Mouse (Mus musculus) intestine, embryonic 14.5 days (tissue): ENCODE measurements around the gene Ppp1r2. TPM values are rescaled to one million over a fixed set of nuclear protein-coding genes. Genes with fewer than 3 reads are reported as not detected.
A peak's percentile ranks its signal among the peaks of the same experiment; 100 is the strongest.
"Not testable (repeated sequence)": the region's sequence is repeated elsewhere in the genome, so short reads cannot be mapped to it uniquely, and the experiment has no call there.

Source experiments
- ATAC-seq: fragments of 200-750 bp; cut with Nextera tagmentation; replicated peaks from 2 replicates; pipeline ENCODE4 v1.8.0; 2017; ENCODE audit warnings: low read depth, moderate number of reproducible peaks, moderate TSS enrichment, moderate library complexity; ENCODE audit not compliant: low FRiP score, low TSS enrichment
- DNase-seq: peaks from one replicate; pipeline ENCODE4 v3.0.0-alpha.2; 2018; ENCODE audit warnings: low spot score
- H3K27ac ChIP-seq: fragments of 300-500 bp; sonication (generic); 2 replicates; pipeline ENCODE4 v1.5.1; 2014; ENCODE audit warnings: low read depth, mild to moderate bottlenecking, control low read depth
- H3K27me3 ChIP-seq: fragments of 300-500 bp; sonication (generic); replicated peaks from 2 replicates; pipeline ENCODE4 v1.6.1; 2014; ENCODE audit warnings: low read length, control low read depth; ENCODE audit not compliant: control insufficient read depth, insufficient read depth
- H3K36me3 ChIP-seq: fragments of 300-500 bp; sonication (generic); 2 replicates; pipeline ENCODE4 v1.6.1; 2014; ENCODE audit warnings: low read length, control low read depth; ENCODE audit not compliant: control insufficient read depth, insufficient read depth
- H3K4me1 ChIP-seq: fragments of 300-500 bp; sonication (generic); replicated peaks from 2 replicates; pipeline ENCODE4 v1.6.1; 2014; ENCODE audit warnings: low read length, control low read depth, mixed read lengths; ENCODE audit not compliant: control insufficient read depth, insufficient read depth
- H3K4me2 ChIP-seq: fragments of 300-500 bp; sonication (generic); 2 replicates; pipeline ENCODE4 v1.6.1; 2014; ENCODE audit warnings: low read length
- H3K4me3 ChIP-seq: fragments of 300-500 bp; sonication (generic); 2 replicates; pipeline ENCODE4 v1.5.1; 2014; ENCODE audit warnings: low read depth, low read length, control low read depth, mixed read lengths
- H3K9ac ChIP-seq: fragments of 300-500 bp; sonication (generic); 2 replicates; pipeline ENCODE4 v1.6.1; 2014; ENCODE audit warnings: mild to moderate bottlenecking, low read length
- H3K9me3 ChIP-seq: fragments of 300-500 bp; sonication (generic); 2 replicates; pipeline ENCODE4 v1.6.1; 2016; ENCODE audit warnings: low read length, control low read depth; ENCODE audit not compliant: control insufficient read depth
- WGBS: fragments of 180-500 bp; shearing (Covaris S2); extraction: QIAGEN DNeasy Blood & Tissue Kit; methylation state at CpG from one replicate; pipeline ENCODE4 v1.1.7; 2014; 5-methylcytosine and 5-hydroxymethylcytosine counted together
- polyA plus RNA-seq: library from polyadenylated mRNA; unstranded; fragments of >200 nt; fragmentation: Nextera tagmentation; extraction: Ambion mirVana; gene quantifications from 2 replicates; pipeline ENCODE4 v1.2.1, GENCODE M21; 2014

Ppp1r2 gene
- 85.2 and 85.9 TPM in 2 replicates for polyA plus RNA-seq

DNA sequence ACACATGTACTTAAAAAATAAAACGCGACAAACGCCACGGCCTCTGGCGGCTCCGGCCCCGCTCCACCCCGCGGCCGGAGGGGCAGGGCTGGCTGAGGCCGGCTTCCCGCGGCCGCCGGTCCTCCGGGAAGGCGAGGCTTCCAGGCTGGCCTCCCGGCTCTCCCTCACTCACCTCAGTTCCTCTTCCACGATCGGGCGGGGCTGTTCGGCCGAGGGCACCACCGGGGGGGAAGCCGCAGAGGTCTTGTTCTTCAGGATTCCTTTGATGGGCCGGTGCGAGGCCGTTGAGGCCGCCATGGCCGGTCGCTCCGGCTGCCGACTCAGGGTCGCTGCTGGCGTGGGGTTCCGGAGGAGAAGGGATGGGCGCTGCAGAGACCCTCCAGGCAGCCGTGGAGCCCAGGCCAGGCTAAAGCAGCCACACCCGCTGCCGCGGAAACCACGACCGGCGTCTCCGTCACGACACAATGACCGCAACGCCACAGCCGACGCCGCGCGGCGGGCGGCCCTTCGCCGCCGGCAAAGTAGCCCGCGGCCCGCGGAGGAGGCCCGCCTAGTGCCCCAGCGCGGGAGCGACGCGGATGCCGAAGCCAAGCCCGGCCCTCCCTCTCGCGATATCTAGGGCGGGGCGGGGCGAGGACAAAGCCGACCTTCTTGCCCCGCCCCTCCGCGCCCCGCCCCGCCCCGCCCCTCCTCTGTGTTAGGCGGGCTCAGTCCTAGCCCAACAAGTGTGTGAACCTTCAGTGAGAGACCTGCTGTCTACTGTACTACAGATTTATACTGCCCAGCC is at the start of gene Ppp1r2:
Gene Ppp1r2, minus strand, starts transcription at position 604 of the 787 bp plus-strand sequence.
- Histone ChIP-seq H3K4me1 (peaks cover 13% of the 10 kb centered on the region), H3K9ac (peak within 1 kb of the TSS; percentile 95), H3K9me3 (no peaks in the 10 kb centered on the region), H3K4me3 (peak within 1 kb of the TSS; percentile 77), H3K4me2 (peak within 1 kb of the TSS; percentile 95), H3K36me3 (no peaks in the 10 kb centered on the region), H3K27ac (peak within 1 kb of the TSS; percentile 90), H3K27me3 (no peaks in the 10 kb centered on the region)
- ATAC-seq (peak; percentile 96), DNase-seq (peak; percentile 94)
- WGBS, result under 1% methylated on average over 70 of the region's 83 CpGs

DNA sequence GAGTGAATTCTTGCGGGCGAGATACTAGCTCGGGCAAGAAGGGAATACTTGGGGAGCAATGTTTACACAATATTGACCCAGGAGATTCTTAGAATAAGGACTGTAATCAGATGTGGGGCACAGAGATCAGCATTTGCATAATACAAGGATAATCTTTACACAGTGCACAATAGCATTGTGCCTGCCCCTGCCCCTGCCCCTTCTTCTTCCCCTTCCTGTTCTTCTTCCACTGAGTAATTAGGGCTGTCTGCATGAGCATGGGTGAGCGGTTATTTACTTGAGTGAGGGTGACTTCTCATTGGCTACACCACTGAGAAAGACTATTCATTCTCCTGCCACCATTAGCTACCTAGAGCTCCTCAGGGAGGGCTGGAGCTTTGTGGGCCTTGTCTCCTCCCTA is 46.4 kb upstream of the Ppp1r2 start:
- H3K27ac ChIP-seq, result no peak overlapping the region
- no peaks in the 10 kb centered on the region; the same call in 1 of the 2 replicates for H3K4me1 ChIP-seq
- DNase-seq, result no peak
- WGBS, result 60% methylated on average over 4 of the region's 4 CpGs
- H3K9me3 ChIP-seq, result no peaks in the 10 kb centered on the region
- no peak overlapping the region for H3K9ac ChIP-seq
- no peaks in the 10 kb centered on the region for H3K27me3 ChIP-seq
- H3K36me3 ChIP-seq, result no peaks in the 10 kb centered on the region
- no peak overlapping the region for H3K4me3 ChIP-seq
- ATAC-seq, result no peak
- H3K4me2 ChIP-seq, result no peak overlapping the region

DNA sequence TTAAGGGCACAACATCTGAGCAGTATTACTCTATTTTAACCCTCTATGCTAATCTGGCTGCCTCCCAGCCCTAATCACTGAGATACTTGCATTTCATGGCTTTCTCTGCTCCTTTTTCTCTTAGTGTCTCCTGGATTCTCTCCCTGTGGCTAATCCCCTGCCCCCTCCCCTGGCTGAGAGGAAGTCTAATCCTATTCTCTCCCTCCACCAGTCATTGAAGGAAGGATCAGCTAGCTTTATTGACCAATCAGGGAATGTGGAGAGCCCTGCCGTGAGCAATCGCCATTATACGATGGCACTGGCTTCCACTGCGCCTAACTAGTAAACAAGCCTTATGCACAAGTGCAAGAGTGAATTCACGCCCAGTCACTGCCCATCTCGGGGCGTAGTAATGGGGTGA is 45.9 kb upstream of the Ppp1r2 start:
- no peaks in the 10 kb centered on the region for H3K36me3 ChIP-seq
- no peak overlapping the region for H3K9ac ChIP-seq
- no peaks in the 10 kb centered on the region for H3K4me1 ChIP-seq
- no peaks in the 10 kb centered on the region for H3K27me3 ChIP-seq
- no peak overlapping the region for H3K4me2 ChIP-seq
- no peak for ATAC-seq
- H3K9me3 ChIP-seq, result no peaks in the 10 kb centered on the region
- 81% methylated on average over 7 of the region's 7 CpGs for WGBS
- DNase-seq, result no peak
- no peak overlapping the region for H3K27ac ChIP-seq
- H3K4me3 ChIP-seq, result no peak overlapping the region

DNA sequence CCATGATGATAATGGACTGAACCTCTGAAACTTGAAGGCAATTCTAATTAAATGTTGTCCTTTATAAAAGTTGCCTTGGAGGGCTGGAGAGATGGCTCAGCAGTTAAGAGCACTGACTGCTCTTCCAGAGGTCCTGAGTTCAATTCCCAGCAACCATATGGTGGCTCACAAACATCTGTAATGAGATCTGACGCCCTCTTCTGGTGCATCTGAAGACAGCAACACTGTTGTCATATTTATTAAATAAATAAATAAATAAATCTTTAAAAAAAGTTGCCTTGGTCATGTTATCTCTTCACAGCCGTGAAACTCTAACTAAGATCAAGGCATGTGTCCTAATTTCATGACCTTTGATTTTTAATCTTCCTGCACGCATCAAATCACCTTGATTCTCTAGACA is 44.6 kb upstream of the Ppp1r2 start:
- not testable (repeated sequence) for DNase-seq, H3K27me3 ChIP-seq, H3K4me3 ChIP-seq, H3K9me3 ChIP-seq, H3K4me1 ChIP-seq, H3K36me3 ChIP-seq, H3K9ac ChIP-seq, H3K27ac ChIP-seq, ATAC-seq, H3K4me2 ChIP-seq
- 75% methylated on average over 3 of the region's 3 CpGs for WGBS

DNA sequence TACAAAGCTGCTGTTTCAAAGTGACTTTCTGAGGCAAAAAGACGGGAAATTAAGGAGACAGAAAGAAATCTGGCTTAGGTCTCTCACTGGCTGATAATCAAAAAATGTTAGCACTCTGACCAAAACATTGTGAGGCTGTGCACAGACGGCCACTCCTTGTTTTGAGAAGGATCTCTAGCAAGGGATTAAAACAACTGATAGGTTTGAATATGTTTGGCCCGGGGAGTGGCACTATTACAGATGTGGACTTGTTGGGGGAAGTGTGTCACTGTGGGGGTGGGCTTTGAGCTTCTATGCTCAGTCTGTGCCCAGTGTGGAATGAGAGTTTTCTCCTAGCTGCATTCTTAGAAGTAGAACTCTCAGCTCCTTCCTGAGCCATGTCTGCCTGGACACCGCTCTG is 44.2 kb upstream of the Ppp1r2 start:
- DNase-seq, result no peak
- 62% methylated on average over 4 of the region's 4 CpGs for WGBS
- Histone ChIP-seq H3K4me1 (no peaks in the 10 kb centered on the region; the same call in 1 of the 2 replicates), H3K4me3 (no peak overlapping the region), H3K9ac (no peak overlapping the region), H3K4me2 (no peak overlapping the region), H3K27me3 (no peaks in the 10 kb centered on the region), H3K9me3 (no peaks in the 10 kb centered on the region), H3K36me3 (no peaks in the 10 kb centered on the region), H3K27ac (no peak overlapping the region)
- ATAC-seq, result no peak

DNA sequence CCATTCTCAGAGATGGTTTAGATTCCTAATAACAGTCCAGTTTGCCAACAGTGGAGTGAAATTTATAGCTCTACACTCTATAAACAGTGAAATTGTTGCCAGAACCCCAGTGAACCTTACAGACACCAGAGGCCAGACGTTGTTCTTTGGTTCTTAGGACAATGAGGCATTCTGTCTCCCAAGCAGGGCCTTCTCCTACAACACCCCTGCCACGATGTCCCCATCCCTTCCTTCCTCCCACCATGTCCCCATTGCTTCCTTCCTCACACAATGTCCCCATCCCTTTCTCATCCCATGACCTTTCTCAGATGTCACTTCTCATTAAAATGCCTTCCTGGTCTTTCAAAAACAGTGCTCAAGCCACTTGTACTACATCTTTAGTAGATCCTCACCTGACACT is 43.3 kb upstream of the Ppp1r2 start:
- Histone ChIP-seq H3K27me3 (no peaks in the 10 kb centered on the region), H3K4me2 (no peak overlapping the region), H3K4me1 (no peaks in the 10 kb centered on the region; the same call in 1 of the 2 replicates), H3K9me3 (no peaks in the 10 kb centered on the region), H3K4me3 (no peak overlapping the region), H3K9ac (no peak overlapping the region), H3K27ac (no peak overlapping the region), H3K36me3 (no peaks in the 10 kb centered on the region)
- WGBS, result 37% methylated on average over 2 of the region's 2 CpGs
- ATAC-seq, result no peak
- no peak for DNase-seq

DNA sequence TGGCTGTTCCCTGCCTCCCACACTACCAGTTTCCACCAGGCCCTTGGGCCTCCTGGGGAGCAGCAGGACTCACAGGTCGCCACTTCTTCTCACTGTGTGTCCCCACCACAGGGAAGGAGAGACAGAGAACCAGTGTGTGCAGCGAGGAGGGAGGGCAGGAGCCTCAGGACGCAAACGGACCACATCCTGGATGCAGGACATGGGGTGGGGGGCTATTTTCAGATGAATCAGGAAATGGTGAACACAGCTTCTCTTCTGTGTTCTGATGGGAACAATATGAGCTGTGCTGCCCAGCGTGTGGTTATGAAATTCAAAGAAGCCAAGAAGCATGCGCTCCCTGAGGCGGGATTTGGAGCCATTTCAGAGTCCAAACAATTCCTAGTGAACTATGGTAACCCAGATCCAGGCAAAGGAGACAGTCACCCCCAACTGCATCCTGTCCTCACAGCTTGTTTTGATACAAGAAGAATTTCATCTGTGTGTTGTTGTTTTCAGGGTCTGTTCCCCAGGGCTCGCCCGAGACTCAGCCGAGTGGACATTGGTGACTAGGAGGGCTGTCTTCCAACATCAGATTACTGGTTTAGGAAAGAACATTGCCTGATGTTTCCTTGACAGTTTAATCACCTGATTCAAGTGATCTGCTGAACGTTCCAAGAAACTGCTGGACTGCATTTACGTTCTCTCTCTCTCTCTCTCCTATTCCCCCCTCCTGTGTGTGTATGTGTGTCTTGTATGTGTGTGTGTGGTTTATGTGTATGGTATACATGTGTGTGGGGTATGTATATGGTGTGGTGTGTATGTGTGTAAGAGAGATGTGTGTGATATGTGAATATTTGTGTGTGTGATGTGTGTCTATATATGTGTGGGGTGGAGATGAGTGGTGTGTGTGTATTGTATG is 41.4 kb upstream of the Ppp1r2 start:
- WGBS, result 55% methylated on average over 11 of the region's 12 CpGs
- H3K4me2 ChIP-seq, H3K9me3 ChIP-seq, H3K27ac ChIP-seq, H3K27me3 ChIP-seq, H3K4me3 ChIP-seq, DNase-seq, H3K36me3 ChIP-seq, ATAC-seq, H3K4me1 ChIP-seq, H3K9ac ChIP-seq: not testable (repeated sequence)

DNA sequence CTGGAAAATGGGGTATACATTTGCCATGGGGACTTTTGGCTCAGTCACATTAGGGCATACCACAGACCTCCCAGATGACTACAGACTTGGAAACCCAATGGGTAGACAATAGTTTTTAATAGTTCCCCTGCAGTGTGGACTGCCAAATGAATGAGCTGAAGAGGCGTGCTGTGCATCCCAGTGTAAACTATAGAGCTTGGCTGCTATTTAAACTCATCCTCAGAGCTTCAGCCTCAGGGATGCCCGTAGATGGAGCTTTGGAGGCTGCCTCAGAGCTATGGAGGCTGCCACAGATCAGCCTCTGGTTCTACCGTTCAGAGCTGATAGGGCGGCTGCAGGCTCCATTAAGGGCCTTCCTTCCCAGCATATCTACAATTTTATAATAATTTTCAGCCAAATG is 40.2 kb upstream of the Ppp1r2 start:
- WGBS, result 85% methylated on average over 4 of the region's 4 CpGs
- no peak for DNase-seq

More for the DNA sequence above, 40.2 kb upstream of the Ppp1r2 start:
- ATAC-seq, result no peak
- H3K4me2 ChIP-seq, result no peak overlapping the region
- H3K4me1 ChIP-seq, result no peaks in the 10 kb centered on the region; the same call in 1 of the 2 replicates
- H3K27ac ChIP-seq, result no peak overlapping the region
- no peaks in the 10 kb centered on the region for H3K27me3 ChIP-seq
- no peak overlapping the region for H3K4me3 ChIP-seq
- no peak overlapping the region for H3K9ac ChIP-seq
- H3K9me3 ChIP-seq, result no peaks in the 10 kb centered on the region
- H3K36me3 ChIP-seq, result no peaks in the 10 kb centered on the region
